Mouse (Mus musculus) heart, adult 9 months (tissue): ENCODE measurements around the gene Zranb1.

Experiments used
- DNase-seq, 2 experiments: peaks; one replicate each; pipeline ENCODE4 v3.0.0; 2022; ENCODE audit warnings: low spot score in 2 of 2

Gene Zranb1

DNA sequence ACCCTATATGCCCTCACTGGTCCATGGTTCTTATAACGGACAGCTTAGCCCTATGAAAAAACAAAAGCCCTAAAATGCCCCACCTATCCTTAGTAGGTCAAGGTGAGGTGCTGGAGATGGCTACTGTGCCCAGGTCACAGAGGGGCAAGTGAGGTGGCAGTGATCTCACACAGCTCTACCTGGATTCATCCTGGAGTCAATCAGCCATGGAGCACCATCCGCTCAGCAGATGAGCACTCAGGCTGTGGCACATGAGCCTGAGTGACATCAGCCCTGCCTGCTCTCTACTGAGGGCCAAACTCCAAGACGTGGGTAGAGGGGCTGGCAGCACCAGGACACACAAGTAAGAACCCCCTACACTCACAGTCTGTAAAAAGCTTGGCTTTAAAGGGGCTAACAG, 70.4 kb downstream of the Zranb1 start:
- no peak for DNase-seq

DNA sequence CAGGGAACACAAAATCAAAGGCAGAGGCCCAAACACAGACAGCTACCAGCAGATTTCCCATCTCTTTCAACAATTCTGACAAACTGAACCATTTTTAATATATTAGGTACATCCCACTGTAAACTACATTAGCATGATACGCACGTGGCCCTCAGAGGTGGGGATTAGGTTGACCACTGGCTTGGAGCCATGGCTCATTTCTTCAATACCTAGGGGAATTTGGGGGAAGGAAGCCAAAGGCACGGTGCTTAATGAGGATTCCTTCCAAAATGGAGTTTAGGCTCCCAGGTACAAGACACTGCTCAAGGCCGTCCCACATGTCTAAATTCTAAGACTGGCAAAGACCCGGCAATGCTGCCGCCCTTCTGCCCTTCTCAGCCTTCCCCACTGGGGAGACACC, 71.3 kb downstream of the Zranb1 start:
- DNase-seq, result no peak

DNA sequence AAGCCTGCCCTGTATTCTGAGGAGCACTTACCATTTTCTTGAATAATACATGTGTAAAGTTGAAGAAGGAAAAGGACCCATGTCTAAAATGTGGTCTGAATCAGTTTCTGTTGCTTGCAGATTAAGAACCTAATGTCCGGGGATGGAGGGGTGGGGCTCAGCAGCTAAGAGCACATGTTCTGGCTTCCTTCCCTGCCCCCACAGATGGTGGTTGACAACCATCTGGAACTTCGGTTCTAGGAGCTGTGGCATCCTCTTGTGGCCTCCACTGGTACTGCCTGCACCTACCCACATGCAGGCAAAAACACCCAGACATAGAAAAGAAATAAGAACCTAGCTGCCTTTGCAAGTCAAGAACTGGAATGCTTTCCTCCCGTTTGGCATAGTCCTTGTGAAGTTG, 72.5 kb downstream of the Zranb1 start:
- peak; percentile 76 to 82 for DNase-seq

DNA sequence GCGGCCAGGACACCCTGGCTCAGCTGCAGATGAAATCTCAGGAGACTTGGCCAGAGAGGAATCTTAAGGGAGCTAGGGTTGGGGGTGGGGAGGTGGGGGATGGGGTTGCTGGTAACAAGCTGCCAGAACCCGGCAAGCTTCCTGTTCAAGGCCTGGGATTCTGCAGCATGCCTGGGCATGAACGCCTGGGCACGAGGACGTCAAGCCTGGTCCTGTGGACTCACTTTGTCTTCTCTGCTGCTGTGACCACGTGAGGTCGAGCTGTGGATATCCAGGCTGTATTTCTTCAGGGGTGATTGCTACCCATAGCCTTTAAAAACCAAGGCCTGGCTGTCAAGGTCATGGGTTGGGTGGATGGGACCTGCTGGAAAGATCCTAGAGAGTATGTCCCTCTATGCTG, 74.8 kb downstream of the Zranb1 start:
- no peak for DNase-seq

DNA sequence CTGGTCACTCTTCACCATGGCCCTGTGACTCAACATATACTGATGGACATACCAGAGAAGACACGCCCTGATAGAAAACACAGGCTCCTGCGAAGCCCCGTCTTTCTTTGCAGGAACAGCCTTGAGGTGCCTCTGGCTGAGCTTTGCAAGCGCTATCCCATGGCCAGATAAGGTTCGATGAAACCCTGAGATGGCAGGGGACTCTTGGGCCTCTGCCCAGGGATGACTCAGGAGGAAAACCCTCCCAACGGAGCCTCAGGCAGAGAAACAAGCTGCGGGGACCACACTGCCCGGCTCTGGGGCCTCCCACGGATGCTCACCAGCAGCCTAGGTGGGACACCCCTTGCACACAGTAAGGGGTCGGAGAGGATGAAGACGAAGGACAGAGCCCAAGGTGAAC, 76.4 kb downstream of the Zranb1 start:
- peak in 1 of 2 experiments; percentile 27 for DNase-seq

DNA sequence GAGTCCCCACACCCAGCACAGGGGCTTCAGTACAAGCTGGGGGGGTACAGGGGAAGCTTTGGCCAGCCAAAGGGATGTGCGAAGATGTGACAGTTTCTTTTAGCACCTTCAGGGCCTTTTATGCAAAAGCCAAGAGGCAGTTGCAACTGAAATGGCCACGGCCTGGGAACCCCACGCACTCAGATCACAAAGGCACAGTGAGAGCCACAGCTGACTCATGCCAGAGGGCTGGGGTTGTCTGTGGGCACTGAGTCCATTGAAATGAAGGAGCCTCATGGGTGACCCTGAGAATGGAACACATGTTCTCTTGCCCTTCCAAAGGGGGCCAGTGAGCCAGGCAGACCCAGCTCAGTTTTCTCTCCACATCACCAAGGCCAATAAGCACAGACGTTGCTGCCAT, 77.7 kb downstream of the Zranb1 start:
- DNase-seq, result no peak

DNA sequence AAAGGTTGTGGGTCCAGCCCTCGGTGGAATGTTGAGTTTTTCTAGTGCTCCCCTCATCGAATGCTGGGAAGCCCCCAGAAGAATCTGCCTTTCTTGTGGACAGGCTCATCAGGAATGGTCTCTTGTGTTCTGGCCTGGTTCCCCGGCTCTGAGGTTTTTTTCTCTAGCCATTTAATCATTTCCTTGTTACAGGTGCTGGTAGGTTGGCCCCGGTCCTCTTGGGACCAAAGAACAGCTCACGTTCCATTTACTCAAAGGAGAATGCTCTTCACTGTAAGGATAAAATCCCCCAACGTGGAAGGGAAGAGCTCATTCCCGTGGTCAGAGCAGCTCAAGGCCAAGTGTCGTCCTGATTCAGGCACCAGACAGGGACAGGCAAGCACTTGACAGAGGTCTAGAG, 78.7 kb downstream of the Zranb1 start:
- no peak for DNase-seq

DNA sequence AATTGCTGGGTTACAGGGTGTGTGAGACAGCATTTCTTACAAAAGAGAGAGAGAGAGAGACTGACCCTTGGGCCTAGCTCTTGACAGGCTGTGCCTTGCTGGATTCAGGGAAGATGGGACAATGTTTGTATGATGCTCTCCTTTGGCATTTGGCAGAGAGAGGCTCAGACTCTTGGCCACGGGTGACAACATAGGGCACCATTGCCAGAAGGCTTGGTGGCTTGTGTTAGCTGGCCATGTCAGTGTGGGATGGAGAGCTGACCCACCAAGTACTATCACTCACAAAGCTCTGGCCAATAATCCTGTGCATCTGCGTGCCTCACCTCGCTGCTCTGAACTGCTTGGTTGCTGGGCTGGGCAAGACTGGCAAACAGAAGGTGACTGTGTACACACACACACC, 79.5 kb downstream of the Zranb1 start:
- no peak for DNase-seq

DNA sequence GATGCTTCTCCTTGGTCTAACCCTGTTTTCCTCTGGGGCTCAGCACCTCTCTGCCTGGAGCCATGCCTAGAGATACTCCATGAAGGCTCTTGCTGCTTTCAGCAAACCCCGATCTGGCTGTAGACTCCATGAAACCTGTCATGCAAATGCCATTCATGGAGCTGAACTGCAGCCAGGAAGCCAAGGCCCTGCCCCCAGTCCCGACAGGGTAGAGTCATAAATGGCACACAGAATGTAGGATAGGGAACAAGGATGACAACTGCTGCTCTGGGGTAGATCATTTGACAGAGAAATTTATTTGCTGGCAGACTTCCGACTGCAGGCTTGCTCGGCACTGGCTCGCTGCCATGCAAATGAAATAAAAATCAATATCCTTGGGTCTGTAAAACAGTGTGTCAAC, 80.2 kb downstream of the Zranb1 start:
- DNase-seq, result no peak

DNA sequence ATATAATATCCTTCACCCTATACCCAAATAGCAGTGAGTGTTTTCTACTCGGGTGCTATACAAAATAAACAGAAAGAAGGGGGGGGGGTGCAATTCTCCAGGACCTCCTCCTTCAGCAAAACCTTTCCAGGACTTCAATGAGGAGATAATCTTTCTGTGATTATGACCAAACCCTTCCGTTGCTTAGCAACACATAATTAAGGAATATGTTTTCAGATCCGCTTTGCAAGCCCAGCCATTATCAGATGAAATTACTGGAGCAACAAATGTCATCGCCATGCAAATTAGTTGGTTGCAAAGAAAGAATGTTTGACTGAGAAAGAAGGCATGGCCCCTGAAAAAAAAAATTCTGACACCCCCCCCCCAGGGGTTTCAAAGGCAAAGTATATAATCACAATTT, 80.7 kb downstream of the Zranb1 start:
- no peak for DNase-seq

DNA sequence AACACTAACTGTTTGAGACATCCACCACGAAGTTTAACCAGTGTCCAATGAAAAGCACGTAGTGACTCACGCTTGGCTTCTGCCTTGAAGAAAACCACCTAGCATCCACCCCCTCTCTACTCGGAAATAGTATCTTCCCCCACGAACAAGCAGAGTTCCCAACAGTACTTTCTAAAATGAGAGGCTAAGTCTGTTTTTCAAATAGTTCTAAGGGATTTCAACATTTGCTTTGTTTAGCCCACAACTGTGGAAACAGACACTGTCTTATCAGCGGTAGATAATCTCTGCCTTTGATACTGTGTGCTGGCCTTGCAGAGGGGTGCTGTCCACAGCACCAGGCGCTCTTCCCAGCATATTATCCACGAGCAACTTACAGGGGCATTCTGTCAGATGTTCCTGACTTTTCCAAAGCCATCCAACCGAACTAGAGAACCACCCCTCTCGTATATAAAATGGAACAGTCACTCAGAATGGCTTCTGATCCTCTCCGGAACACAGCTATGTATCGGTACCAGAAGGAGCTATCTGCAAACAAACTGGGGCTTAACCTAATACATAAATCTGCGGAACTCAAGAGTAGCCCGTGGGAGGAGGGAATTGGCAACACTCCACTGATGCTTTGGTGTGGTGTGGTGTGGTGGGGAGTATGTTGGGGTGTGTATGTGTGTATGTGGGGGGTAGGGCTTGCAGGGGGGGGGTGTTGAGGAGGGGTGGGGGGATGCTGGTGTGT, 81.9 kb downstream of the Zranb1 start:
- DNase-seq, result no peak

DNA sequence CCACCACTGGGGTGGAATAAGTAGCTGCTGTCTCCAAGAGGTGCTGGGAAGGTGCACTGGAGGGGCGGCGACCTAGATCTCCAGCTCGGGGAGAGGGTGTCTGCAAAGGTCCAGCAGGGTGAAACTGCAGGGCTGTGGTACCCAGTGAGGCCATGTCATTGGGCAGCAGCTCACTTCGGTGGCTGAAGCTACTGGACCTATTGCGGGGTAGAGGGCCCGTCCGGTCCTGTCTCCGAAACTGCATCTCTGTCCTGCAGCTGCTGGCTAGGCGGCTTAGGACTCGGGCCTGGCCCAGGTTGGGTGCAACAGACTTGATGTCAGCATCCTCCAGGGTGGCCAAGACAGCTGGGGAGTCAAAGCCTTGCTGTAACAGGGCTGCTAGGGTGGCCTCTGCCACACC, 83.0 kb downstream of the Zranb1 start:
- DNase-seq, result no peak

DNA sequence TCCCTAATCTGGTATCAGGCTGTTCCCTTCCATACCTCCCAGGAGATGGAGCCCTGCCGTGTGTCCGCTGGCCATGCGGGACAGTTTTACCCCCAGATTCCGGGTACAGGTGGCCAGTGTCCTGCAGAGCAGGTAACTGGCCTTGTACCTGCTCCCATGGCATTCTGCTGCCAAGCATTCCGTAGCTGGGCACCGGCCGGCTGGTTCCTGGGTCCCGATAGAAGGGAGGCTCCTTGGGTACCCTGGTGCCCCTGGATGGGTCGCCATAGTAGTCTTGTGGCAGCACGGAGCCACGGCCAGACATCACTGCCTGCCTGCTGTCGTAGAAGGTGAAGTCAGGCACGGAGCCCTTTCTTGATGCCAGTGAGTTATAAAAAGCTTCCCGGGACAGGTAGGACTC, 83.7 kb downstream of the Zranb1 start:
- DNase-seq, result no peak

DNA sequence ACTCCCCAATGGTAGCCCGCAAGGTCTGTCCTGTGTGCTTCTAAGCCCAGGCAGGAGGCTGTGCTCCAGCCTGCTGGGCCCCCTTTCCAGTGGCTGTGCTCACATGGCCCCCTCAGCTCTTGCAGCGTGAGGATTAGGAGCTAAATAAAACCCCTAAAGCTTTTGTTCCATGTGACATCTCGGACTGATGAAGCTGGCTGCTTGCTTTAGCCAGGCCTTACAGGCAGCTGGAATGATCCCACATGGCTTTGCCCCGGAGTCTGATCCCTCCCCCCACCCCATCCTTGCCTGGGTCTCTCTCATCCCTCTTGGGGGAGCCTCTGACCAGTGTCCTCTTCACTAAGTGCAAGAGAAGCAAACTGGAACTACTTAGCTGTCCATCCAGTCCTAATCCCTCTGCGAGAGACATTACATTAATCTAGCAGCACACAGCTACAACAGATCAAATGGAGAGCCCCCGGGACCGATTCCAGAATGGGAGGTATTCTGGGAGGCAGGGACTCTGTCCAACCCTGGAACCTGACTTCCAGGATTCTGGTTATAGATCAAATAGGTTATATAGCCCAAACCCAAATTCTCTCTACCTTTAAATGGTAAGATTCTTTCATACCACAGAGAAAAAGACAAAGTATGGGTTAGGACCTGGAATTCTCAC, 84.6 kb downstream of the Zranb1 start:
- DNase-seq, result peak in 1 of 2 experiments; percentile 36

DNA sequence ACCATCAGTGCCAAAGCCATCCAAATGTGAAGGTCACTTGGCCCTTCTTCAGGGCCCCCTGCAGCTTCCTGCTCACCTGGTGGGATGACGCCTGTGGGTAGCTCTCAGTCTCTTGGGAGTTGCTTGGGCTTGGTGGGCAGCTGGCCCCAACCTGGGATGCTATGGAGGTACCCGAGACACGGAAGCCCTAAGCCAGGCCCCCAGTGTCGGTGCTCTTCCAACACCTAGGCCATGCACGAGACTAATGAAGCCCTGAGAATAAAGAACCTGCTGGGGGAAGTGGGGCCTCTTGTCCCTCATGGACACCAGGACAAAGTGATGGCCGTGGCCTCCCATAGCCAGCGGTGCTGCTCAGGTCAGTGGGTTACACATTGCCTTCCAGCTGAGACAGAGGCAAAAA, 88.0 kb downstream of the Zranb1 start:
- DNase-seq, result no peak

DNA sequence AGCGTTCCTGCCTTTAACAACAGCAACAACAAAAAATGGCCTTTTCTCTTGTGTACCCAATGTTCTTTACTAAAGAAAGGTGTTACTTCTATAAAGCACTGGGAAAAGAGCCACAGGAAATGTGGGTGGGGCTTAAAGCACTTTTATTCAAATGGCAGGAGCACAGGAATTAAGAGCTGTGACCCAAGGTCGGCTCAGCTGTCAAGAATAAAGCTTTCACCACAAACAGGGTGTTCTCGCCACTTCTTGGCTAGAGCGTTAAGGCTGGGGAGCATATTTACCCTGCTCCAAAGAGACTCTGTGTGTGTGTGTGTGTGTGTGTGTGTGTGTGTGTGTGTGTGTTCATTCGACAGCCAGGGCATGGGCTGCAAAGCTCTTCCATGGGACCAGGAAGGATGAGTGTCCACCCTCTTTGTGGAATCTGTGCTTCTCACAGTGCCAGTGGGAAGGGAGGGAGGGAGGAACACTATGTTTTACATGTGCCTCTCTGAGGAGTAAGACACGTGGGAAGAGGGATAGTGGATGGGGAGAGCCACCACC, 88.6 kb downstream of the Zranb1 start:
- no peak for DNase-seq

DNA sequence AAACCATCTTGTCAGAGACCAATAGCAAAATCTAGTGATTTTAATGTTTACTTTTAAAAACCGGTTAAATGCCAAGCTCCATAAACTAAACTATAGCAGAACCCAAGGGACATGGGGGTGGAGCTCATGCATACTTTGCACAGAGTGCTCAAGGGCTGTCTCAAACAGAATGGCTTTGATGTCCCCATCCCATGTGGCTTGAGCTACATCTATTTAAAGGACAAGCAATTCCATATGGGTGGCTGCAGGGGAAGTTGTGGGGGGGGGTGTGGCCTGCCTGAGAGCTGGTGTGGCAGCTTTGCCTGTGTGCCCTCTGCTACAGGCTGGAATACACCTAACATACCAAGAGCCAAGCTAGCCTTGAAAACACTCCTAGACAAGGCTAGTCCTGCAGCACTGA, 93.8 kb downstream of the Zranb1 start:
- no peak for DNase-seq

DNA sequence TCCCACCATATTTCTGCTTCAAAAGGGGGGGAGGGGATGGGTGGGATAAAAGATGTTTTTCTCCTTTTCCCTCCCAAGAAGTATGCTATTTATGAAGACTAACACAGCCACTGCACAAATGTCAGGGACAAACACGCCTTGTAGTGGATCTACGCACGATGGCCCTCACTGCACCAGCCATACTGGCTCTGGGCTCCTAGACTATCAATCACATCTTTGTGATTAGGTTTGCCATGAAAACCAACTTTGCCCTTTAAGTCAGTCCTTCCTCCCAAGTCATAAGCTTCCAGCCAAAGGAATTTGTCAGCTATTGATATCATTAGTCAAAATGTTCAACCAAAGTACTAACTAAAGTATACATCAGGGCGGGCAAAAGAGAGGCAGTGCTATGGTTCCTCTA, 97.0 kb downstream of the Zranb1 start:
- no peak for DNase-seq

DNA sequence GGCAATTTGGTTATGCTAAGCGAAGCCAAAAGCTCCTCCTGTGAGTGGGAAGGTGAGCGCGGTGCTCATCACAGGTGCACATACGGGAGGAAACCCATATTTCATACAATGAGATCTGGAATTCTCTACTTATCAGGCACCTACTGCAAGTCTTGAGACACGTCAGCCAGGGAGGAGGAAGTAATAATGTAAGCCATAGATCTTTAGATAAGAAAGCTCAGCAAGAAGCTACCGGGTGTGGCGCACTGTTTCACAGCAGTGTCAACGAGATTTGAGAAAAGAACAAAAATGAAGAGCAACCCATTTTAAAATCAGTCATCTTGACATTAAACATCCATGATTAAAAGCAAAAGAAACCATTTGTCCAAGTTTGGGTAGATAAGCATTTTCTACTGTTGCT, 98.1 kb downstream of the Zranb1 start:
- DNase-seq, result no peak

DNA sequence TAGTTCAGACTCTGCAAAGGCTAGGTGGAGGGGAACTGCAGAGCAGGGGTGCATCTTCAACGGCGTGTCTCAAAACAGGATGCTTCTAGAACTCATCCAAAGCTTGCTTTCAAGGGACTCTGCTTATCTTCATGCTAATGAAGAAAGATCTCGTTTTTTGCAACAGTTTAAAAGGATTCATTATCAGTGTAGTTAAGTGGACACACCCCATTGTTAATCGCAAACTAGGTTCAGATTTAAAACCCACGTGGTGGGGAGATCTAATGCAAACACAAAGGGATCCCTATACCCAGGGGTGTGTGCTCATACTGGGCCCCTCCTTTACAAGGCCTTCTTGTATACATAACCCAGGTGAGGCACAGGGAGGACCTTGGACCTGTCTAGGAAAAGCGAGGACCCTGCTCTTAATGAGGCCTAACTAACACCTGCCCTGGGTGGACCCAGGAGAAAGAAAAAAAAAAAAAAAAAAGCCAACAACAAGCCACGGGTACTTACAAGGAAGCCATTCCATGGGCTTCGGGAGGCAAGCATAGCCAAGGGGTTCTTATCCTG, 98.6 kb downstream of the Zranb1 start:
- no peak for DNase-seq

DNA sequence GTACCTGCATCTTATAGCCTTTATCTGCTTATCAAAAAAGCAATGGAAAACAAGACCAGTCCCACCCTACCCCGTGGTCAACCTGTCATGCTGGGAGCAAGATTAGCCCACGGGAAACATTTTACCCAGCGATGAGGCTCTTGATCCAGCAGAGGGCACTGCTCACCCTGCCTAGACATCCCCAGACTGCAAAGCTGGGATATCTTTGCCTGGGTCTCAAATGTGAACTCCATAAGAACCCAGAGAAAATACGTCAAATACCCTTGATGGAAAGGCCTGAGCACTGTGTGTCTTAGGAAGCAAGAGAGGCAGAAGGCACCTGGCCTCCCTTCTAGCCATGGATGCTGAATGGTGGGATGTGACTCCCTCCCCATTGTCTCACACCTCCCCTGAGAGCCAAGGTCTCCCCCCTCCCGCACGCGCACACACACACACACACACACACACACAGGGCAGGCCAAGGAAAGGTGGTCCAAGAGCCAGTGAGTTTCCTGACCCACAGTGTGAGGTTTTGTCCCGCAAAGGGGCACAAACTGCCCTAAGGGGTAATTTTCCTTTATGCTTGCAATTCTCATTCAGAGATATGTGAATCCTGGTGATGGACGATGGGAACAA, 101.8 kb downstream of the Zranb1 start:
- peak; percentile 64 to 69 for DNase-seq

DNA sequence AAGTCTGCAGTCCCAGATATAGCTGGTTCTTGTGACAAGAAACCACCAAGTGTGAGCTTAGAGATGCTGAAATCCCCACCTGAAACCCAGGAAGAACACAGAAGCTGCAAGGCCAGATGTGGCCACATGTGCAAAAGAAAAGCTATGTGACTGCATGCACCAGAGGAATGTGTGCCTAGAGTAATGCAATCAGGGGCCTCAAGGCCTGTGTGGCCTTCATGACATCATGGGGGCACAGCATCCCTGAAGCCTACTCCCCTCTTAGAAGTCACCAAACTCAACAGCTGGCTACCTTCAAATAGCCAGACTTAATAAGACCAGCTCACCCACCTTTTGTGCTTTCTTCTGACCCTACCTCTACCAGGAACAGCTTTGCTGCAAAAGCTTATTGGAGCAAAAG, 105.0 kb downstream of the Zranb1 start:
- DNase-seq, result no peak
